Mouse (Mus musculus): ENCODE results near the gene Pten. TPM values are rescaled to one million over a fixed set of nuclear protein-coding genes. Genes with fewer than 3 reads are reported as not detected.

The Pten gene
- total RNA-seq (2017): 100 and 127 TPM in 2 replicates

DNA sequence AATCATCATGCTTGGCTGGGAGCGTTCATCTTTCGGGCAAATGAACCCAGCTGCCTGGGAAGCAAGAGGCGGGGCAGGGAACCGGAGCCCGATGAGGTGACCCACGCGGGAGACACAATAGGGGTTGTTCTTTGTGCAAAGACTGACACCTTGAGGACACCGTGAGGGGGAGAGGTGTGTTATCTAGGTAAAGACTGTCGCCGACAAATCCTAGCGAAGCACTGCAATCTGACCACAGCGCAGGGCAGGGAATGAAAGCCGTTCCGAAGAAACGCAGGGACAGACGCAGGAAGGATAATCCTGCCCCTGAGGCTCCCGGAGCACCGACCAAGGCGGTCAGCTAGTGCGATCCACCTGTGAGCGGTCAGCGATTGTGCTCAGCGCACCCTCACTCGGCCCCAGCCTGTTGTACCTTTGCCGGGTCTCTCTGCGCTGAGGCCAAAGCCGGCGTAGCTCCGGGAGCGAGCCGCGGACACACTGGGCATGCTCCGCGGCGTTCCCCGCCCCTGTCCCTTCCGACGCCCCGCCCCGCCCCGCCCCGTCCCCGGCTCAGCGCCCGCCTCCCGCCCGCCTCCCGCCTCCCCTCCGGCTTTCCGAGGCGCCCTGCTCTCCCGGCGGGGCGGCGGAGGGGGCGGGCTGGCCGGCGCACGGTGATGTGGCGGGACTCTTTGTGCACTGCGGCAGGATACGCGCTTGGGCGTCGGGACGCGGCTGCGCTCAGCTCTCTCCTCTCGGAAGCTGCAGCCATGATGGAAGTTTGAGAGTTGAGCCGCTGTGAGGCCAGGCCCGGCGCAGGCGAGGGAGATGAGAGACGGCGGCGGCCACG, at the start of gene Pten:
Pten (plus strand) TSS at position 598 of the 826 bp plus-strand sequence.
- ATAC-seq (replicated peaks; ENCODE audit: low read depth, poor library complexity, severe bottlenecking): peak; percentile 46

DNA sequence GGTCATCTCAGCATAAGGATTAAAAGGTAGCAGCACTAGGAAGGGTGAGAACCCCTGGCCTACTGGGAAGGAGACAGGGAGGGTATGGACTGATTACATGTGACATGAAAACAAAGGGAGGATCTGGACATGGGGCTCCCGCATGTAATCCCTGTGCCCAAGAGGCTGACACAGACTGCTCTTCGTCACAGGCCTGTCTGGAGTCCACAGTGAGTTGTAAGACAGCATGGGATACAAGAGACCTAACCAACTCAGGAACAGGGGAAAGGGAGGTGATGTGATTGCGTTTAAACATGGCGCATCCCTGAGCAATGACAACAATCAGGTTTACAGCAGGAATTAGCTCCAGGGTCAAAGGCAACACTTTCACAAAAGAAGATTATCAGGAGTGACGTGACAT, 48.3 kb upstream of the Pten start:
- no peak for ATAC-seq (replicated peaks; ENCODE audit: low read depth, poor library complexity, severe bottlenecking)

DNA sequence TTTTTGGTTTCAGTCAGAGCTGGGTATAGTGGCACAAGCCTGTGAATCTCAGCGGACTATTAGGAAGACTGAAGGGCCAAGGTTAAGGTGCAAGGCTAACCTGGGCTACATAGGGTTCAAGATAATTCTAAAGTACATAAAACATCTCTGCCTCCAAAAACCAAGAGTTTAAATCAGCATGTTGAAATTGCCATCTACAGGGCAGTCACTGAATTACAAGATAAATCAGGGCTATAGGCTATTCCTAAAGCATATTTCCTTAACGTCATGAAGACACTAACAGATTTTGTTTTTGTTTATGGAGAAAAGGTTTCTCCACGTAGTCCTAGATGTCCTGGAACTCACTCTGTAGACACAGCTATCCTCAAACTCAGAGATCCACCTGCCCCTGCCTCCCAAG, 47.0 kb upstream of the Pten start:
- ATAC-seq (replicated peaks; ENCODE audit: low read depth, poor library complexity, severe bottlenecking): no peak

DNA sequence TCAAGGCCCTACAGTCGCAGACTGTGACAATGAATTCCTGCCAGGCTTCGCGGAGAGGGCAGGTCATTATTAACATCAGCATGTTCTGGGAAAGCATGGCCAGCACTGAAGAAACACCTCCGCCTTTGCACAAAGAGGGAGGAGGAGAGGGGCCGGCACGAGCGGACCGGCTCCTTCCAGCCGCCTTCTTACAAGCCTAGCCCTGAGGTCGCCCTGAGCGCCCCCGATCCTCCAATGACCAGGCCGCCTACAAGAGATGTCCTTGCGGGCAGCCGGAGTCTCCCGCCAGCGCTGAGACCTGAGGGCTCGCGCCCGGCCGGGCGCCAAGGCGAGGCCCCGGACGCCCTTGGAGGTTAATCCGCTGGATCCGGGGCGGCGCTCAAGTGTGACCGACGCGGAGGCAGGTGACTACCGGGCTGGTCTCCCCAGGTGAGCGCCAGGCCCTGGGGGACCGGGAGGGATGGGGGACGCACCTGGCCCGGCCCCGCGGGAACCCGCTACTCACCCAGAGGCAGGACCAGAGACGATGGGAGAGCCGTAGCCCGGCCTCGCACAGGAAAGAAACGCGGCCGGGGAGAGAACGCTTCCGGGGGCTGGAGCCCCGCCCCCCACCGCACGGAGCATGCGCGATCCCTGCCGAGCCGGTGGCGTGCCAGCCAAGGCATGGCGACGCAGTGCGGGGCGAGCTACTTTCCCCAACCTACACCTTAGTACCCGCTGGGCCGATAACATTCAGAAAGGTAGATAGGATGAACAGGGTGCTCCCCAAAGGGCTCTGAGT, 45.3 kb upstream of the Pten start:
- ATAC-seq (replicated peaks; ENCODE audit: low read depth, poor library complexity, severe bottlenecking): peak; percentile 74

DNA sequence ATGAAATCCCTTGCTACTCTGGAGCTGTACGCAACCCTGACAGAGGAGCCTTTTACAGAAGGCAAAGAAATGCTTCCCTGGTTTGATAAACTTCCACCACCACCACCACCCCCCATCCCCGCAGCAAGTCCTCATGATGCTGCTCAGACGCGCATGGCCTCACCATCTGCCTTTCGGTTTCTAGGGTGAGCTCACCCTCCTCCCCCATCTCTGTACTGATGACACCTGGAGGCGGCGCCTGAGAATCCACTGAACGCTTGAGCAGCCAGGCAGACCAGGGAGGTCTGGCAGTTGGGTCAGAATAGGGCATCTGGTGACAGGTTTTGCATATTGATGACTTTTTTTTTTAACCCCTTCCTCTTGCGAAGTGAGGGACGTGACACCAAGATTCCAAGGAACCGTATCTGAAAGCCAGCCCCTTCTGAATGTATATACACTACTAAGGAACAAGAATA, 44.7 kb upstream of the Pten start:
- peak; percentile 92 for ATAC-seq (replicated peaks; ENCODE audit: low read depth, poor library complexity, severe bottlenecking)

DNA sequence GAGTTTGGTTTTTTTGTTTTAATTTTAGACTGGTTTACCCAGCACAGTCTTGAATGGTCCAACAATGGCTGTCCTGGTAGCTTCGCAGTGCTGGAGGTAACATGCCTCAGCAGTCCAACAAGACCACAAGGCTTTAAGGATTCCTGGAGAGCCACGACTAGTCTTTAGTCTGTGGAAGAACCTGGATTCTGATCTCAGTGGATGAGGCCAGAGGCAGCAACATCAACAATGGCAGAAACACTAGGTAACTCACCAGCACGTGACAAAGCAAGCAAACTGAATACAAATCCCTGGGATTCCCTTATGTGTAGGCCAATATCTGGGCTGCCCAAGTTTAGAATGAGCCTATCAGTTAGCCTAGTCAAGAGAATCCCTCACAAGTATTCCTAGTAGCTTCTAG, 43.8 kb upstream of the Pten start:
- ATAC-seq (replicated peaks; ENCODE audit: low read depth, poor library complexity, severe bottlenecking): no peak

DNA sequence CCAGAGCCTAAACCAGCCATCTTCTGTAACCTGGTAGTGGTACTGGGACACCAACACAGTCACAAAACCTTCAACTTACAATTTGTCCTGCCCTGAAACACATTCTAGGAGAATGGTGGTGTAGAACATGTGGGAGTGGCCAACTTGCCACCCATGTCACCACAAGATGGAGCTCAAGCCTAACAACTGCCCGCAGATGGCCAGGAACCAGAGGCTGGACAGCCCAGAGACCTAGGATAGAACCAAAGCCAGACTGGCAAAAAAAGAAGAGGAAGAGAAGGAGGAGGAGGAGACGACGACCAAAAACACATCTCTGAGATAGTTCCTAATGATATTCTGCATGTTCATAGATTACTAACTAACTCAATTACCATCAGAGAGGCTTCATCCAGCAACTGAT, 42.1 kb upstream of the Pten start:
- ATAC-seq (replicated peaks; ENCODE audit: low read depth, poor library complexity, severe bottlenecking): peak; percentile 55

DNA sequence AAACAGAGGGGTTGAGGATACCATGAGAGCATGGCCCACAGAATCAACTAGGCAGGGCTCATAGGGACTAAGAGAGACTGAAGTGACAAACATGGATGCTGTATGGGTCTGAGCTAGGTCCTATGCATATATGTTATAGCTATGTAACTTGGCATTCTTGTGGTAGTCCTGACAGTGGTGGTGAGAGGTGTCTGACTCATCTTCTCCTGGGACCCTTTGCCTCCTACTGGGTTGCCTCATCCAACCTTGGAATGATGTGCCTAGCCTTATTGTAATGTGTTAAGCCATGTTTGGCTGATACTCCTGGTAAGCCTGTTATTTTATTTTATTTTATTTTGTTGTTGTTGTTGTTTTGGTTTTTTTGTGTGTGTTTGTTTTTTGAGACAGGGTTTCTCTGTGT, 41.6 kb upstream of the Pten start:
- no peak for ATAC-seq (replicated peaks; ENCODE audit: low read depth, poor library complexity, severe bottlenecking)

DNA sequence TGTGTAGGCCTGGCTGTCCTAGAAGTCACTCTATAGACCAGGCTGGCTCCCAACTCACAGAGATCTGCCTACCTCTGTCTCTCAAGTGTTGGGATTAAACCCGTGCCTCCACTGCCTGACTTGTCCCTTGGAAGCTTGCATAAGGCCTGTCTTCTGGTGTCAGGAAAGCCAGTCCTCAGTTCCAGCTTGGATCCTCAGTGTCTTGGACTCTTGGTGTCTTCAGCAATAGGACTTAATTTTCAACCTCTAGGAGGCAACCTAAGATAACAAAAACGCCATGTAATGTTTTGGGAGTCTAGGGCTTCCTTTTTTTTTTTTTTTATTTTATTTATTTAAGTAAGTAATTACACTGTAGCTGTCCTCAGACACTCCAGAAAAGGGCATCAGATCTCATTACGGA, 39.7 kb upstream of the Pten start:
- ATAC-seq (replicated peaks; ENCODE audit: low read depth, poor library complexity, severe bottlenecking): peak; percentile 42; the same call in 1 of the 2 replicates

DNA sequence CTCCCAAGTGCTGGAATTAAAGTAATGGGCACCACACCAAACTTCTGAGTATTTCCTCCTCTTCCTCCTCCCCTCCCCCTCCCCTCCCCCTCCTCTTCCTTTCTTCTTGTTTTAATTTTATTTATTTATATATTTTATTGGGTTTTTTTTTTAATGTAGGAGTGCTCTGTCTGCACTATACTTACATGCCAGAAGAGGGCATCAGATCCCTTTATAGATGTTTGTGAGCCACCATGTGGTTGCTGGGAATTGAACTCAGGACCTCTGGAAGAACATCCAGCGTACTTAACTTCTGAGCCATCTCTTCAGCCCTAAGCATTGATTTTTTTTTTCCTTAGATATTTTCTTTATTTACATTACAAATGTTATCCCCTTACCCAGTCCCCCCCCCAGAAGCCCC, 37.0 kb upstream of the Pten start:
- no peak for ATAC-seq (replicated peaks; ENCODE audit: low read depth, poor library complexity, severe bottlenecking)

DNA sequence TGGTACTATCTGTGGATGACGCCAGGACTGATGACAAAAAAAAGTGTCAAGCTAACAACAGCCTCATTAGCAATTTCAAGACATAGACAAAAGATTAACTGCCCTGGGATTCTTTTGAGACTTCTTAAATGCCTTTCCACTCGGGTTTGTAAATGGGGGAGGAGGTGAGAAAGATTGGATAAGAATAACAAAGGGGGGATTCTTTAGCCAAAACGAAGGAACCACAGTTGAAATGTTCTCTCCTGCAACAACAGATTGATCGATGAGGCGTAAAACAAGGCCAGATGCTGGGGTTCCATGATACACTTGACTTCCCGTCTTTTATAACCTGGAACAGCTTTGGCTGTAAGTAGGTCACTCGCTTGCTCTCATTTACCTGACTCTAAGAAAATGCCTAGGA, 33.5 kb upstream of the Pten start:
- ATAC-seq (replicated peaks; ENCODE audit: low read depth, poor library complexity, severe bottlenecking): no peak

DNA sequence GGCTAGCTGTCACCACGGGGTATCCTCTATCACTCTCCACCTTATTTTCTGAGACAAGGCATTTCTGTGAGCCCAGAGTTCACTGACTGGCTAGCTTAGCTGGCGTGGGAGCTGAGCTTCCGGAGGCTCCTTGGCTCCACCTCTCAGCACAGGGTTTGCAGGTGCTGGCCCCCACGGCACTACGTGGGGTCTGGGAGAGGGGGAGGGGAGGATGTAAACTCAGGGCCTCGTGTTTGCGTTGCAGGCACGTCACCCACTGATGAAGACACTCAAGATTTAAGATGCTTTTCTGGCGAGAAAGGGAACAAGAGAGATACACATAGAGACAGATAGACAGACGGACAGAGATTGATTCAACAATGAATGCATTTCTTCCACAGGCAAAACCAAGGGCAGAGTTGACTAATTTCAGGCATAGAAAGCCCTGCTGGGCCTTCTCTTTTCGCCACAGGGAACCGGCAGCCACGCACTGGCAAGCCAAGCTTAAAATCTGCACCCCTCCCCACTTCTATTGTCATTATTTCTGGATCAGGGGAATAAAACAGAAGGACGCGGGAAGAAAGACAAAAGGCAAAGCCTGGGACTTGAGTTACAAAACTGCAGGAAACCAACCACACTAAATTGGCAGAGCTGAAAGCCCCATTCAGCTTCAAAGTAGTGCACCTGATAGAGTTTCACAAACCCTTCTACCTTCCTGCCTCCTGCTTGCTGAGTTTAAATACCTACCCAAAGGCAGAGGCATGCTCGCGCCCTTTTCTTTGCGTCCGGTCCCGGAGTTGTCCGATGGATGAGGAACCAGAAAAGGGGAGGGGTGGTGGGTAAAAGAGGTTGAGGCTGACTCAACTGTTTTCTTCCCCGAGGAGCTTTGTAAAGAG, 30.6 kb upstream of the Pten start:
- no peak for ATAC-seq (replicated peaks; ENCODE audit: low read depth, poor library complexity, severe bottlenecking)

DNA sequence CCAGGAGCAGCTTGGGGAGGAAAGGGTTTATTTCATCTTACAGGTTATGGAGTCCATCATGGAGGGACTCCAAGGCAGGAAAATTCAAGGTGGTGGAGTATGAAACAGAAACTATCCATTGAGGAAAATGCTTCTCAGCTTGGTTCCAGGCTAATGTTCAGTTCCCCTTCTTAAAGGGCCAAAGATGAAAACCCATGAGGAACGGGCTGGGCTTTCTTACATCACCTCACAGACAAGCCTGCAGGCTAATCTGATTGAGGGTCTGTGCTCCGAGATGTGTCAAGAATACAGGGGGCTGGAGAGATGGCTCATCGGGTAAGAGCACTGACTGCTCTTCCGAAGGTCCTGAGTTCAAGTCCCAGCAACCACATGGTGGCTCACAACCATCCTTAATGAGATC, 27.5 kb upstream of the Pten start:
- ATAC-seq (replicated peaks; ENCODE audit: low read depth, poor library complexity, severe bottlenecking): no peak

DNA sequence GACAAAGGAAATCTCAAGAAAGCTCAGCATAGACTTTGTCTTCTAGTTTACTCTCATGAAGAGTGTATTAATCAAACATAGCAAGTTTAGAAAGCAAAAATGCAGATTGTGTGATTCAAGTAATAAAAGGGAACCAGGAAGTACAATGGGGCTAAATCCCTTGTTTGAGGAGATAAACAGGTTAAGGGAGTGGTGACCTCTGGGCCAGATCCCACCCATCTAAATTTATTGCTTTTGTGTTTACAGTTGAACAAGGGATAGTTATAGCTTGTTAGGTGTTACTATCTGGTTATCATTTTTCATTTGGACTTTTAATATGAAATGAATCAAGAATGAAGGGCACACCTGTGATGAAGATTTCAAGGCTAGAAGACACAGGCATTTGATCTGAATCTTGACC, 24.4 kb upstream of the Pten start:
- ATAC-seq (replicated peaks; ENCODE audit: low read depth, poor library complexity, severe bottlenecking): no peak

DNA sequence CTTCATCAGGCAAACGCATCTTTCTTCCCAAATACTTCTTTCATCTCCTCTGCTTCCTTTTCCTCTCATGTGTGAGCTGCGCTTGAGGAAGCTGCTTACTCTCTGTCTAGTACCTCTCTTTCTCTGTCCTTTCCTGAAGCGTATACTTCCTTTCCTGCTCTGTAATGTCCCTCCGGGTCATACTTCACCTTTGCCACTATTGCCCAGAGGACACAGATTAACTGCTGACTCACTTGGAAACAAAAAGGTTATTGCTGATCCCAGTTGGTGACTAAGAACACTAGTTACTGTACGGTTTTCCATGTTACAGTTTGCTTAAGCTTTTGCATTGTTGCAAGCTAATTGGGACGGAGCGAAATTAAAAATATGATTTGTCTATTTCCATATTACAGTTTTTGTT, 19.5 kb upstream of the Pten start:
- ATAC-seq (replicated peaks; ENCODE audit: low read depth, poor library complexity, severe bottlenecking): no peak

DNA sequence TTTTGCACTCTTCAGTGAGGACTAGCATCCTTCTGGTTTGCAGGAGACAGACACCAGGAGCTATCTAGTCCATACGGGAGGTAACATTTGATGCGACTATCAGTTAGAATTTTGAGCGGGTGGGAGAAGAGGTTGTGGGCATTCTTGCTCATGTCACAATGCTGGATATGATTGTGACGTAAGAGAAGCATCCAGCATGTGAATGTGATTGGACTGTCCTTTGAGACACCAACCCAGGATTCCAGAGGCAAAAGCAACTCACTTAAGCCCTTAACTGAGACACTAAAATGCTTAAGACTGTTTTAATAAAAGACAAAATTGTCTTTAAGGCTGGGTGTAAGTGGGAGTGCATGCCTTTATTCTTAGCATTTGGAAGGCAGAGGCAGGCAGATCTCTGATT, 17.6 kb upstream of the Pten start, which contains the start of gene Atad1:
Atad1 (minus strand) TSS at position 101 of the 400 bp plus-strand sequence.
- no peak for ATAC-seq (replicated peaks; ENCODE audit: low read depth, poor library complexity, severe bottlenecking)

DNA sequence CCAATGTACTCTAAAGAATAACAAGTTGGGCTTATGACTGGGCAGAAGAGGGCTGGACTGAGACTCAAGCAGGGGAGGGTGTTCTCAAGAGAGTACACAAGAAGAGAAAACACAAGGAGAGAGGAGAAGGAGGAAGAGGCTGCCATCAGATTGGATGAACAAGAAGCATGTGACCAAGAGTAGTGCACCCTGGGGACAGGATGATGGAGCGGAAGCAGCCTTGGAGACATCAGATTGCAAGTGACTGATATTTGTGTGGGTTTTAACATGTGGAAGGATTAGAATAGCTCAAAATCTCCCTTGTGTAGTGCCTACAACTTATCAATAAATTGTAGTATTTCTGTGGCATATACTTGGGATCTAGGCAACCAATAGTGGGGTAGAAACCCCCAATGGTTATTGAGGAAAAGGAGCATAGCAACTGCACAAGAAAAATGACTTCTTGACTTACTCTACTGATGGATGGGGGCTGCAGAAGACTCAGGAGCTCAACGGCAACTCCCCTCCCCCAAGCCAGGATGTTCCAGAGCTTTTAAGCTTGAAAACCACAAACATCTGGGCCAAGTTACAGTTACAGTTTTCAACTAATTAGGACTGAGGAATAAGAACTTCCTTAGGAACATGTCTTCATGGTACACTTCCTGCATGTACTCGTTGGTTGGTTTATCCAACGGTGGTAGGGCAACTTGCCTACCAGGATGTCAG, 16.5 kb upstream of the Pten start:
- no peak for ATAC-seq (replicated peaks; ENCODE audit: low read depth, poor library complexity, severe bottlenecking)

DNA sequence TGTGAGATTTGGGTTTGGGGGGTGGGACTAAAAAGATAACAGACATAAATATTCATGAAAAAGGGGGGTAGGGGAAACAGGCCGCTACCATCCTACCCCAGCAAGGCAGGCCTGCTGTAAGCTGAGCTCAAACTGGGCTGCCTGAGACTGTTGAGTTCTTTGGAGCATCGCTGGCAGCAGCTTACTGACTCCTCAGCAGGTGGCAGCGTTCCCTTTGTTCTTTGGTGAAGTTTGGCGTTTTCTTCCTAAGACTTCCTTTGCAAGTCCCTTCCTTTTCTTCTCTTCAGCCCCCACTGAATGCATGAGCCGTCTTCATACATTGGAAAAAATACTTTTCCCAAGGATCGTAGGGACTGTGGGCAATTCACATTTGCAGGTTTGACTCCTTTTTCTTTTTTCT, 7.9 kb upstream of the Pten start:
- peak; percentile 65; the same call in 1 of the 2 replicates for ATAC-seq (replicated peaks; ENCODE audit: low read depth, poor library complexity, severe bottlenecking)

DNA sequence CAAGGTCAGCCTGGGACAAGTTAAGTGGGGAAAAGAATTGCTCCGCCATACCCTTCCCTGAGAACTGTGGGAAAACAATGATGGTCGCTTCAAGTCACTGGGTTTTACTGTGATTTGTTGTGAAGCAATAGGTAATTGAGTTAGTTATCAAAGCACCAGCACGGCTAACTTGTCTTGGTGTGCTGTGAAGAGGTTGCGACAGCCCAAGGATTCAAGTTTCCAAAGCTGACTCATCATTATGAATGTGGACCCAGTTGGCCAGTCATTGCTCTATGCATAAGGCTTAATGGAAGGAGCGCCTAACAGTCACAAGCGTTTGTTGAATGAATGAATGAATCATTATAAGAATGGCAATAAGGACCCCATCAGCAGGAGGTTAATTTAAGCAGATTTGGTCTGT, 4.9 kb upstream of the Pten start:
- ATAC-seq (replicated peaks; ENCODE audit: low read depth, poor library complexity, severe bottlenecking): no peak

DNA sequence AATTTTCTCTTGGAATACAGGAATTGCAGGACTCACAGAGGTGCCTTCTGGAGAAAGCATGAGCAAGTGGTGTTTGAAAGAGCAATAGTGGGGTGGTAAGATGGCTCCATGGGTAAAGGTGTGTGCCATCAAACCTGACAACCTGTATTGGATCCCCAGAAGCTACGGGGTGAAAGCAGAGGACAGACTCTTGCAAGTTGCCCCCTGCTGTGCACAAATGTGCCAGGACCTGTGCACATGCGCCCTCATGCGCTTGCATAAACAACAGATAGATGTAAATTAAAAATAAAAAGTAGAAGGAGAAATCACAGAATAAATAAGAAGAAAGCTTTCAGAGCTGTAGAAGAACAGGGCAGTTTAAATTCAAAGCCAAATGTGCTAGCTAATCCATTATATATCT, 3.9 kb upstream of the Pten start:
- ATAC-seq (replicated peaks; ENCODE audit: low read depth, poor library complexity, severe bottlenecking): no peak
